In the genomic region with DNA sequence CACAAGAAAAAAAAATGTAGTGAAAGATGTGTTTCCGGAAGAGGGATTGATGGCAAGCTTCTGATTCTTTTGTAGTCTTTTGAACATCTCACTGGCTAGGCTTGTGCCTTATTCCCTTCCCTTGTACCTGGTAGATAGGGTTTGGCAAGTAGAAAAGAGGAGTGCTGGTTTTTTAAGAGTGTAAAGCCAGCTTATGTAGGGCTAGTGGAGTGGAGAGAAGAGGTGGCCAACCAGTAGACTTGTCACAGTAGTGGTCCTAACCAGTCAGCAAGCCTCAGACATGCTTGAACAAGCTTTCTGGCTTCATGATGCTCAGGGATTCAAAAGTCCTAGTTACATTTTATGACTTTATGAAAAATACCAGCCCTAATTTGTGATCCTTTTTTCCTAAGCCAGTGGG, we compare ENCODE assay signal across 1 mouse cellular context.
A peak's percentile ranks its signal among the peaks of the same experiment; 100 is the strongest.
TF ChIP-seq lines count a peak whose summit lies in the region.

No protein-coding gene starts in this region.

TF ChIP-seq in myocyte, 11 proteins besides CTCF, POLR2A, EP300 and RAD21 (continued from another document):
- TF ChIP-seq POLR2AphosphoS2 (IDR thresholded peaks at IDR 0.05; ENCODE audit: insufficient read length, low read depth), result peak; percentile 51
- no peak for TF ChIP-seq CEBPB (IDR thresholded peaks at IDR 0.05; ENCODE audit: insufficient read depth, poor library complexity, severe bottlenecking)
- no peak for TF ChIP-seq USF1 (IDR thresholded peaks at IDR 0.05; ENCODE audit: low read depth)
- TF ChIP-seq REST (IDR thresholded peaks at IDR 0.05; ENCODE audit: insufficient read depth, insufficient read length), result no peak
- no peak for TF ChIP-seq TCF12 (IDR thresholded peaks at IDR 0.05; ENCODE audit: insufficient read depth, poor library complexity, severe bottlenecking)
- no peak for TF ChIP-seq SRF (IDR thresholded peaks at IDR 0.05; ENCODE audit: control insufficient read depth, insufficient read length, low read depth)
